Mouse (Mus musculus): Measurements from ENCODE around the gene Ap1g2. TPM values are rescaled to one million over a fixed set of nuclear protein-coding genes. Genes with fewer than 3 reads are reported as not detected.

Gene Ap1g2
- polyA plus RNA-seq, 1 experiment from 2014 or later, result 15.3 TPM

DNA sequence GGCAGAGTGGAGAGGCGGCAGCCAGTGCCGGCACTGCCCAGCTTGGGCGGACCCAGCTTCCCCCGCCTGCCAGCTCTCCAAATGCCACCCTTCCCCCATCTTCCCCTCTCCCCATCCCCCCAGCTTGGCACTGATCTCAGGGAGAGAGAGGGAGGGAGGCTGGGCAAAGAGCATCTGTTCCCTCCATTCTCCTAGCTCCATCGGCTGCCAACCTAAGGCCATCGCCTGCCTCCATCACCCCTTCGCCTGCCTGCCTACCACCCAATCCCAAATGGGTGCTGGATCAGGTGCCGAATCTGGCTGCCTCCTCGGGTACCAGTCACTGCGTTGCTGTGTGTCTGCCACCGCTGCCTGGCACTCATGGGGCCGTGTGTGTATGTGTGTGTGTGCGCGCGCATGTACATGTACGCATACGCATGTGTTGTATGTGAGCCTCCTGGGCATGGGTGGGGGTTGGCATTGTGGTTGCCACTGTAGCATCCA, 52.6 kb downstream of the Ap1g2 start:
- Histone ChIP-seq H3K27ac (replicated peaks; ENCODE audit: low read depth, low read length) (no peak overlapping the region), H3K4me1 (ENCODE audit: control insufficient read depth, insufficient read depth, low read length) (no peaks in the 10 kb centered on the region), H3K27me3 (replicated peaks; ENCODE audit: control insufficient read depth, insufficient read depth, low read length) (no peaks in the 10 kb centered on the region), H3K9me3 (ENCODE audit: control insufficient read depth, low read length) (no peaks in the 10 kb centered on the region), H3K4me3 (ENCODE audit: low read depth, low read length) (no peak overlapping the region), H3K4me2 (ENCODE audit: low read depth, low read length) (no peak overlapping the region), H3K36me3 (ENCODE audit: control insufficient read depth, insufficient read depth, low read length) (no peaks in the 10 kb centered on the region), H3K9ac (ENCODE audit: low read depth, low read length) (no peak overlapping the region)
- 86% methylated on average over 17 of the region's 17 CpGs for WGBS
- ATAC-seq (ENCODE audit: low read depth) (peak; percentile 53; the same call in 1 of the 2 replicates), DNase-seq (ENCODE audit: low spot score) (no peak)

DNA sequence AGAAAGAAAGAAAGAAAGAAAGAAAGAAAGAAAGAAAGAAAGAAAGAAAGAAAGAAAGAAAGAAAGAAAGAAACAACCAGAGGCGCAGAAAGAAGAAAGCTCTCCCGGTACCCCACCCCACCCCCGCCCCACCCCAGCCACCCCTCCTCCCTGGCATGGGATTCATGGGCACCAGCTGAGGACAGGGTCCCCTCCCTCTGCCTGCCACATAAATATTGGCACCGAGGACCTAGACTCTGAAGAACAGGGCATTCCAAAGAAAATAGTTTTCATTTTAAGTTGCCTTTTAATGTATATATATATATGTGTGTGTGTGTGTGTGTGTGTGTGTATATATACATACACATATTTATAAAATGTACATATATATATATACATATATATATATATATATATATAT, 53.3 kb downstream of the Ap1g2 start:
- no peak for ATAC-seq (ENCODE audit: low read depth)
- Histone ChIP-seq H3K36me3 (ENCODE audit: control insufficient read depth, insufficient read depth, low read length) (no peaks in the 10 kb centered on the region), H3K27ac (replicated peaks; ENCODE audit: low read depth, low read length) (no peak overlapping the region), H3K9ac (ENCODE audit: low read depth, low read length) (no peak overlapping the region), H3K27me3 (replicated peaks; ENCODE audit: control insufficient read depth, insufficient read depth, low read length) (no peaks in the 10 kb centered on the region), H3K4me2 (ENCODE audit: low read depth, low read length) (no peak overlapping the region), H3K9me3 (ENCODE audit: control insufficient read depth, low read length) (no peaks in the 10 kb centered on the region), H3K4me1 (ENCODE audit: control insufficient read depth, insufficient read depth, low read length) (no peaks in the 10 kb centered on the region), H3K4me3 (ENCODE audit: low read depth, low read length) (no peak overlapping the region)
- DNase-seq (ENCODE audit: low spot score), result no peak
- WGBS, result 68% methylated on average over 4 of the region's 4 CpGs

DNA sequence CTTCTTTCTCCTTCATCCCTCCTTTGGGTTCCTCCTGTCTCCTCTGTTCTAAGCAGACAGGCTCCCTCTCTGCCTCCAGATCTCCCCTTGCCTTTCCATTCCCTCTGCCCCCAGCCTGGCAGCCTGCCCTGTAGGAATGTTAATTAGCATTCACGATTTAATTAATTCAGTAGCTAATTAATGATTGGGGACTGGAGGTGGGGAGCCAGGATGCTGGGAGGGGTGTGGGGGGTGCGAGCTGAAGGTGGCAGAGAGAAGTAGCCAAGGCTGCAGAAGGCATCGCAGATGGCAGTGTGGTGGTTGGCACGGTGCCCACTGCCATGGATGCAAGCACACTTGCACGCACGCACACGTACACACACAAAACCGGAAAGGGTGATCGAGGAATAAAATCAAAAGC, 53.9 kb downstream of the Ap1g2 start:
- WGBS, result 73% methylated on average over 9 of the region's 9 CpGs
- H3K4me1 ChIP-seq (ENCODE audit: control insufficient read depth, insufficient read depth, low read length), result no peaks in the 10 kb centered on the region
- no peak overlapping the region for H3K4me3 ChIP-seq (ENCODE audit: low read depth, low read length)
- DNase-seq (ENCODE audit: low spot score) (no peak), ATAC-seq (ENCODE audit: low read depth) (0 out of 2 replicates have a peak, but pooled peaks have one; percentile 12)
- H3K27ac ChIP-seq (replicated peaks; ENCODE audit: low read depth, low read length), result no peak overlapping the region
- H3K9ac ChIP-seq (ENCODE audit: low read depth, low read length), result no peak overlapping the region
- no peaks in the 10 kb centered on the region for H3K36me3 ChIP-seq (ENCODE audit: control insufficient read depth, insufficient read depth, low read length)
- no peaks in the 10 kb centered on the region for H3K27me3 ChIP-seq (replicated peaks; ENCODE audit: control insufficient read depth, insufficient read depth, low read length)
- H3K9me3 ChIP-seq (ENCODE audit: control insufficient read depth, low read length), result no peaks in the 10 kb centered on the region
- H3K4me2 ChIP-seq (ENCODE audit: low read depth, low read length), result no peak overlapping the region

Other genes starting within 250 kb of the Ap1g2 start
- 9.1 and 11.5 TPM in 2 replicates for gene Homez, start 235.6 kb downstream of the Ap1g2 start, polyA plus RNA-seq (2014; fragmentation: Nextera tagmentation; extraction: Ambion mirVana)
- 2.1 and 2.4 TPM in 2 replicates for gene Ppp1r3e, start 229.0 kb downstream of the Ap1g2 start, polyA plus RNA-seq (2014; fragmentation: Nextera tagmentation; extraction: Ambion mirVana)
- gene Bcl2l2, start 223.2 kb downstream of the Ap1g2 start, polyA plus RNA-seq (2014; fragmentation: Nextera tagmentation; extraction: Ambion mirVana), result 4.5 and 4.8 TPM in 2 replicates
- not detected in 2 replicates for gene Gm20521, start 223.2 kb downstream of the Ap1g2 start, polyA plus RNA-seq (2014; fragmentation: Nextera tagmentation; extraction: Ambion mirVana)
- 110 and 118 TPM in 2 replicates for gene Pabpn1, start 214.1 kb downstream of the Ap1g2 start, polyA plus RNA-seq (2014; fragmentation: Nextera tagmentation; extraction: Ambion mirVana)
- 42.4 and 56.0 TPM in 2 replicates for gene Slc22a17, start 193.5 kb downstream of the Ap1g2 start, polyA plus RNA-seq (2014; fragmentation: Nextera tagmentation; extraction: Ambion mirVana)
- gene Efs, start 180.5 kb downstream of the Ap1g2 start, polyA plus RNA-seq (2014; fragmentation: Nextera tagmentation; extraction: Ambion mirVana), result 52.2 and 59.1 TPM in 2 replicates
- 0.49 and 0.59 TPM in 2 replicates for gene Il25, start 173.9 kb downstream of the Ap1g2 start, polyA plus RNA-seq (2014; fragmentation: Nextera tagmentation; extraction: Ambion mirVana)
- gene Cmtm5, start 170.3 kb downstream of the Ap1g2 start, polyA plus RNA-seq (2014; fragmentation: Nextera tagmentation; extraction: Ambion mirVana), result 13.7 and 14.8 TPM in 2 replicates
- gene Myh6, start 139.7 kb downstream of the Ap1g2 start, polyA plus RNA-seq (2014; fragmentation: Nextera tagmentation; extraction: Ambion mirVana), result 8.6 and 10.3 TPM in 2 replicates
- gene Gm17428, start 129.7 kb downstream of the Ap1g2 start, polyA plus RNA-seq (2014; fragmentation: Nextera tagmentation; extraction: Ambion mirVana), result not detected in 2 replicates
- 92.5 and 103 TPM in 2 replicates for gene Myh7, start 112.0 kb downstream of the Ap1g2 start, polyA plus RNA-seq (2014; fragmentation: Nextera tagmentation; extraction: Ambion mirVana)
- 70.1 and 71.6 TPM in 2 replicates for gene Ngdn, start 91.1 kb downstream of the Ap1g2 start, polyA plus RNA-seq (2014; fragmentation: Nextera tagmentation; extraction: Ambion mirVana)
- 3.4 and 3.7 TPM in 2 replicates for gene Zfhx2, start 14.3 kb downstream of the Ap1g2 start, polyA plus RNA-seq (2014; fragmentation: Nextera tagmentation; extraction: Ambion mirVana)
- 16.7 and 22.6 TPM in 2 replicates for gene Thtpa, start 11.8 kb downstream of the Ap1g2 start, polyA plus RNA-seq (2014; fragmentation: Nextera tagmentation; extraction: Ambion mirVana)
- gene Jph4, start 10.3 kb upstream of the Ap1g2 start, polyA plus RNA-seq (2014; fragmentation: Nextera tagmentation; extraction: Ambion mirVana), result 3.0 and 3.8 TPM in 2 replicates
- gene Dhrs2, start 115.4 kb upstream of the Ap1g2 start, polyA plus RNA-seq (2014; fragmentation: Nextera tagmentation; extraction: Ambion mirVana), result 2.8 and 5.7 TPM in 2 replicates